Mouse (Mus musculus) erythroblast, adult 5-6 weeks (primary cell): Measurements from ENCODE around the gene Myo3a. TPM values are rescaled to one million over a fixed set of nuclear protein-coding genes. Genes with fewer than 3 reads are reported as not detected.

ENCODE experiments used
- ATAC-seq: replicated peaks from 2 replicates; pipeline ENCODE4 v1.8.0; 2016; ENCODE audit warnings: moderate number of reproducible peaks, mild to moderate bottlenecking, moderate TSS enrichment, inconsistent platforms; ENCODE audit not compliant: poor library complexity, low FRiP score, severe bottlenecking
- total RNA-seq, 2 experiments: library from RNA; stranded (forward) in 1 of 2; stranded (reverse) in 1 of 2; fragments of 150-400 nt in 1 of 2; fragments of 200-764, 138-1000 nt in 1 of 2; gene quantifications; 2 replicates each; pipeline versions ENCODE4 v1.2.3 to v1.2.4; 2015 to 2017; ENCODE audit warnings: low replicate concordance in 2 of 2

The Myo3a gene
- total RNA-seq, 2 experiments from 2014 or later: not detected

DNA sequence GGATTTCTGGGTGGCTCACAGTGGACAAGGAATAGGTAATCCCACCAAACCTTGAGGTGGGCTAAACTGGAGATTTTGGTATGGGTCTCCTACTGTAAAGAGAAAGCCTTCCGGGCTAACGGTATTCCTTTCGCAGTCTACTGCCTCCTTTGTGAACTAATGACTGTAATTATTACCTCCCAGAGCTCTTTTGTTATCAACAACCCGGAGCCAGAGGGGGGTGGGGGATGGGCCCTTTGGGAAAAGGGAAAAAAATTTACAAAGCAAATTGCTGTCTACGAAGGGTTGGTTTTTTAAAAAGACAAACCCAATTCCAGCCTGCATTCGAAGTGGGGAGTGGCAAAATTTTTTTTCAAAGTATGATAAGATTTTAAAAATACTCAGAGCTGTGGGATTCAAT, 392.7 kb downstream of the Myo3a start:
- ATAC-seq: no peak

DNA sequence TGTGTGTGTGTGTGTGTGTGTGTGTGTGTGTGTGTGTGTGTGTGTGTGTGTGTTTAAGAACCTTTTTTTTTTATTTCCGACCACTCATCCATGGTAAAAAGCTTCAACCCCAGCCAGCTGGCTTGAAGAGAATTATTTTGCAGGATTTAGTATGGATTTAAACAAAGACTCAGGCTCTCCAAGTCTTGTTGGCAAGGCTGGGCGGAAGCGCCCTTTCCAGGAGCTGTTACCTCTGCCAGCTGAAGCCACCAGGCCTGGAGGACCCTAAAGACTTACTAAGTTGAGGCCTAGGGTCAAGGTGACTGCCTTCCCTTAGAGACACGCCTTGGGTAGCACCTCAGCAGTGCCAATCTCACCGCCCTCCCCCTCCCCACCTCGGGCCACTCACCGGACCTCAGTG, 393.2 kb downstream of the Myo3a start:
- no peak for ATAC-seq

DNA sequence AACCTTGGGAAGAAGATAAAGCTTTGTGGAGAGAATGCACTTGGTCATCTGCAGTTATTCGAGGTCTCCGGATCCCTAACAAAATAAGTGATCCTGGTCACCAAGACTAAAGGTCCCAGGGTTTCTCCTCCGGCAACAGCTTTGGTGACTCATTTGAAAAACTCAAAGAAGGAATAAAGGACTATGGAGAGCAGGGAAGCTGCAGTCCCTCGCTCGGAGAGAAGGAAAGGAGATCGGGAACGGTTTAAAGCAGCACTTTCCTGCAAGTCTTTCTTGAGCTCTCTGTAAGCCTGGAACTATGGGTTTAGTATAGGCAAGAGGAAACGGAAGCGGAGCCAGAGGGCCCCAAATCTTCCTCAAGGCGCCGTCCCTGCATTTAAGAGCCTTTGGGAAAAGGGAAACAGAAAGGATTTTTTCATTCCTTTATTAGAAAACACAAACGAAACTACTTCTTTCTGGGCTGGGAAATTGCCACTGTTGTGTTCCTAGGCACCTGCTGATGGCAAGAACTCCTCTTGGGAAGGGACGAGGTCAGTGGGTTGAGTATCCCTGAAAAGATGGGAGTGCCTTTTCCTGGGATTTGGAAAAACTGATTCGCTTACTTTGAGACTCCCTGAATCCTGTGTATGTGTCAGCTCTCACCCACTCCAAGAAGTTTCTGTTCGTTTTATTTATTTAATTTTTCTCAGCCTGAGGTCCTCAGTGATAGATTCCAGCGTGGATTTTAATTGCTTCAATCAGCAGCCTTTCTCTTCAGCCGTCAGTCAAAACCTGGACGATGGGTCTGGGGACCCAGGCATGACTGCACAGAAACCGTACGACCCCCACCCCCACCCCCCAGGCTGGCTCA, 393.9 kb downstream of the Myo3a start:
- ATAC-seq: no peak

GRCm38 (mm10) chr2:22621828-22622731, 394.8 kb downstream of the Myo3a start, which contains the start of gene Gad2:
Gad2 (plus strand) TSS chr2:22622205.
- no peak for ATAC-seq

- ATAC-seq: no peak
Measured at GRCm38 (mm10) chr2:22623111-22624070, 396.1 kb downstream of the Myo3a start.

- ATAC-seq: no peak
Measured at GRCm38 (mm10) chr2:22624188-22624975, 397.1 kb downstream of the Myo3a start.

GRCm38 (mm10) chr2:22625096-22625960, 398.0 kb downstream of the Myo3a start:
- no peak for ATAC-seq

DNA sequence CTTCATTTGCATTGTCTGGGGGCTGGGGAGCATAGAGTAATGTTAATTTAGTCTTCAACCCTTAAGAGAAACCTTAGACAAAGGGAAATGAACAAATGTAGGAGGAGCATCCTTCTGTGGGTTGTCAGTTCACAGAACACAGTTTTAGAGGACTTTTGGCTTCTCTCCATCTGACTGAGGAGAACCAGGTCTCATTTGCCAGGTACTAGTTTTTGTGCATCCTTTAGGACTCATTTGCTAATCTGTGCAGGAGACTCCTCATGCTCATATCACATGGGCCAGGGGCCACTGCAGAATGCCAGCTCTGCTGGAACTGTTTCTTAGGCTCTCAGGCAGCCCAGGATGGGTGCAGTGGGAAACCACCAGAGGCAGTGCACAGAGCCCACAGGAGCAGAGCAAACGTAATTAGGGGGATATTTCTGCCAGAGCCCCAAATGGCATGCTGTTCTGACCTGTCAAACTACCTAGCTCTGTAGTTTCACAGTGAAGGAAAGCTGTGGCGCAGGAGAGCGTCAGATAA, 399.9 kb downstream of the Myo3a start:
- no peak for ATAC-seq

DNA sequence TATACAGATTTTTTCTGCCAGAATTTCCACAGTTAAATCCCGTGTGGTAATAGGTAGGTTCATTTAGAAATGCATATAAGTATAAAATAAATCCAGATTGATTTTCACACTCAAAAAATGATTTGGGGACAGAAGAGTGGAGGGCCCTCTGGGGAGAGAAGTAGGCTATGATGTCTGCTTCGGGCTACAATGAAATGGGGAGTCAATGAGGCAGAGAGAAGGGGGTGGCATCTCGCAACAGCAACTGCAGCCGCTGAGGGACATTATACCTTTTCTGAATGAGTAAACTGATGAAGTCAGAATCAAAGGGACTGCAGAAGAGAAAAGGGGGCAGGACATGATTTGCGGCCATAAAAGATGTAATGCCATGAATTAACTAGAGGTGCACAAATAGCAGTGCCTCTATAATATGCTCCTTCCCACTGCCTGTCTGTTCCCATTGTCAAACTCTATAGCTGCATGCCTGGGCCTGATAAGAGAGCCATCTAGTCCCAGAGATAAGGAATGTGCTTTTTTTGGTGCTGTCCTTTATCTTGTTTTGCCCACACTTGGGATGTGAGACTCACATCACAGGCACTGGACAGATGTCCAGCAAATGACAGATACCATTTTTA, 400.6 kb downstream of the Myo3a start:
- no peak for ATAC-seq

- ATAC-seq: no peak
Measured at GRCm38 (mm10) chr2:22634766-22635165, 407.5 kb downstream of the Myo3a start.

GRCm38 (mm10) chr2:22646134-22646533, 418.8 kb downstream of the Myo3a start:
- no peak for ATAC-seq

DNA sequence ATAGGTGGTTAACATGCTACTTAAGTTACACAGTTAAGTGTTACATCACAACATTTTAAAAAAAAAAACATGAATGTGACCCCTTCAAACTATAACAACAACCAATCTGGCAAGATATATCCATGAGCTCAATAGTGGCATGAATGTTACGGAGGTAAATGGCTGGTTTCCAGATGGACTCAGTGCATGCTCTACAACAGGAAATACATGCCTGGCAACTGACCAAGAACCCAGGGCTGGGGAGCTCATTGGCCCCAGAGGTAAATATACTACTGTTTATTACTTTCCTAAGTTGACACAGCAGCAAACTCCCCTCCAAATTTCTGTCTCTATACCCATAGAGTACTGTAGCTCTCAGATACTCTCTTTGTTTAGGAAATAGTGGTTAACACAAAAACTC, 421.1 kb downstream of the Myo3a start:
- no peak for ATAC-seq

DNA sequence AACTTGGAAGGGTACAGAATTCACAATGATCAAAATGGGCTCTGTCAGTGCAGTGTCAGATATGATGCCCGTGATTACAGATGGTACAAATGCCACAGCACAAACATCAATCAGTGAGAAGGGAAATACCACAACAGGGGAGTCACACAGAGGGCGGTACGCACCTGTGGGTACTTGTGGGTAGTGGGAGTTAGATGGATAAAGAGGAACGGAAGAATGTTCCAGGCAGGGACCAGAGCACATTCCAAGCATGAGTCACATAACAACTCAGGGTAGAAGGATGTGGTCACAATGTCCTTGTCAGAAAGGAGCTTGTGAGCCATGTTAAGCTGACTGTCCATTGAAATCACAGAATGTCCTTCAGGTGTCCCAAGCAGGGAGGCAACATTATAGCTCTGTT, 424.5 kb downstream of the Myo3a start:
- no peak for ATAC-seq

GRCm38 (mm10) chr2:22663731-22664130, 436.4 kb downstream of the Myo3a start:
- ATAC-seq: no peak
